Mouse (Mus musculus) embryo, embryonic 11.5 days (tissue): Measurements from ENCODE around the gene Arhgef6.

Experiments used
- DNase-seq: peaks from one replicate; pipeline ENCODE4 v3.0.0-alpha.2; 2012; ENCODE audit warnings: low read depth, low spot score

Arhgef6 gene

GRCm38 (mm10) chrX:57196319-57196718 is 142.2 kb downstream of the Arhgef6 start:
- DNase-seq, result no peak

GRCm38 (mm10) chrX:57189335-57189734 is 149.2 kb downstream of the Arhgef6 start:
- DNase-seq, result no peak

GRCm38 (mm10) chrX:57187301-57187700 is 151.2 kb downstream of the Arhgef6 start:
- no peak for DNase-seq

GRCm38 (mm10) chrX:57183359-57183758 is 155.2 kb downstream of the Arhgef6 start:
- no peak for DNase-seq

GRCm38 (mm10) chrX:57182470-57182869 is 156.1 kb downstream of the Arhgef6 start:
- DNase-seq, result no peak
